Mouse (Mus musculus) G1E-ER4 (cell line): ENCODE measurements around the gene Coro2b. TPM values are rescaled to one million over a fixed set of nuclear protein-coding genes. Genes with fewer than 3 reads are reported as not detected.

Source experiments
- GATA1 ChIP-seq: IDR thresholded peaks from one replicate; pipeline ENCODE4 v1.8.0; 2012; ENCODE audit warnings: low read length, inconsistent platforms
- polyA plus RNA-seq: library from polyadenylated mRNA; stranded (reverse); fragments of >175 nt; gene quantifications from 2 replicates; pipeline ENCODE4 v1.2.3, GENCODE M21; 2012

Gene Coro2b
- polyA plus RNA-seq, 1 experiment = not detected

- no peak for TF ChIP-seq GATA1
These were observed 10.6 kb upstream of the Coro2b start for GRCm38 (mm10) chr9:62547476-62547875.

DNA sequence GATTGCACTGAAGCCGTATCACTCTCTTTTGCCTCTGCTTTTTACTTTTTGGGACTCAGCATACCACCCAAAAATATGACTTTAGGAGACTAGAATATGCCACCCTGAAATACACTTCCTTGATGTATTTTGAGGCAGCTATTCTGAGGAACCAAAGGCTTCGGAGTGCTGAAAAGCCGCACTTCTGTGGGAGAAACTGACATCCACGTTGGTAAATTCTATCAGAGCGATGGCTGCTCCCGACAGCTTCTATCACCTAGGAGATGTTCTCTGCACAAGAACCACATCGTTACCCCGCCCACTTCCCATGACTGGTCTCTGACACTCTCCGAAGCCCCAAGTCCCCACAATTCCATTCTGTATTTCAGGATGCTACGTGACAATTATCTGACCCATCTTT, 8.0 kb upstream of the Coro2b start:
- TF ChIP-seq GATA1 = no peak

DNA sequence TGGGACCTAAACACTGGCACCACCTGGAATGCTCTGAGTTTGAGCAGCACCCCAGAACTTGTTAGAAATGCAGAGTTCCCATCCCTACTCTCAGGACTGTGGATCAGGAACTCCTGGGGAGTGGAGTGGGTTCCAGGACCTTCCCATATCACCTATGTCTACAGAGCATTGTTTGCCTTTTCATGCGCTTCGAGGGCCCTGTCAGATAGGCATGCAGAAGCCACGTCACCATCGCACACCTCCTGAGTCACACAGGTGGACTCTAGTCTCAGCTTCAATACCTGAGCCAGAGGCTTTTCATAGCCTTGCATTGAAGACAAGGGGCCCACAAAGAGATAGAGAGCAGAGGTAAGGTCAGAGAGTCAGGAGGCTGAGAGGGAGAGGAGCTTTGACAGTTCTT, 7.0 kb upstream of the Coro2b start:
- no peak for TF ChIP-seq GATA1

DNA sequence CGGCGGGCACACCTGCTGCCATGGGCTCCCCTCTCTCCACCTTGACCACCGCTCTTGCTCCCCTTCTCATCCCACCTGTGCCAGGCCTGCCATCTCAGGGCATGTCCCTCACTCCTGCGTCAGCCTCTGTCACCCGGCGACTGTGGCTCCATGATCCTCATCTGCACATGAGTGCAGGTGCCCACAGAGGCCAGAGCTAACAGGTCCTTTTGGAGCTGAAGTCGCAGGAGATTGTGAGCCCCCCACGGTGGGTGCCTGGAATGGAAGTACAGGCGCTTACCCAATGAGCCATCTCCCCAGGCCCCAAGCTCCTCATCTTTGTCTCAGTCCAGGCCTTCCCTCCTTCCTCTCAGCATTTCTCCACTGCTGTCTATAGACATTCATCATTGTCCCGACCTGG, 4.8 kb upstream of the Coro2b start:
- TF ChIP-seq GATA1 = no peak

- TF ChIP-seq GATA1 = no peak
These were observed 4.3 kb upstream of the Coro2b start for GRCm38 (mm10) chr9:62541182-62541581.

DNA sequence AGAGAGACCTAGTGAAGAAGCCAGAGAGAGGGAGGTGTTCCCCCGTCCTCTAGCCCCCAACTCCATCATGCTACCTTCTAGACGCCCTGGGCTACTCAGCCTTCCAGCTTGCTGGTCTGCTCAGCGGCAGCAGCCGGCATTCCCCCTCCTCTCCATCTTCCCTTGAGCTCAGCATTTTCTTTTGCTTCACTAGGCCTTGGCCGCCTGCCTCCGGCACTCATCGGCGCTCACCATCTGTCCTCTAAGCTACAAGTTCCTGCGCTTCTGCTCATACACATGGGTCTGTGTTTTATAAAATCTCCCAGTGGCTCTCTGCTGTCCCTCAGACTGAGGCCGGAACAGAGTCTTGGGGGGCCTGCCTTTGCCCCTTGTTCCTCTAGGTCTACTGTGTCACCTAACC, 3.9 kb upstream of the Coro2b start:
- TF ChIP-seq GATA1 = no peak

DNA sequence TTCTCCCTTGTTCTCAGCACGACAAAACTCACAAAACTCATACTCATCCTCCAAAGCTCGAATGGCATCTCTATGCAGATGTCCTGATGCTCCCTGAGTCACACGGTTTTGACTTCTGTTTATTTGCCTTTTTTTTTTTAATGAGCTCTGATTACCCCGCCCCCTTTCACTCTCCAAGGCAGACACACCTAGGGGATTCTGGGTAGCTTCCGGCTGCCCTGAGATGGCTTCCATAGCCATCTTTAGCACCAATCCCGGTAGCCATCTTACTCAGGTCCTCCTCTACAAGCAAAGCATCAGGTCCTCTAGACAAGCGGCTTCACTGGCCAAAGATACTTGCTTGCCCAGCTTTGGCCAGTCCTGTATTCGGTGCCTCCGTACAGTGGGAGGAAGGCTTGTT, 3.3 kb upstream of the Coro2b start:
- TF ChIP-seq GATA1 = no peak

DNA sequence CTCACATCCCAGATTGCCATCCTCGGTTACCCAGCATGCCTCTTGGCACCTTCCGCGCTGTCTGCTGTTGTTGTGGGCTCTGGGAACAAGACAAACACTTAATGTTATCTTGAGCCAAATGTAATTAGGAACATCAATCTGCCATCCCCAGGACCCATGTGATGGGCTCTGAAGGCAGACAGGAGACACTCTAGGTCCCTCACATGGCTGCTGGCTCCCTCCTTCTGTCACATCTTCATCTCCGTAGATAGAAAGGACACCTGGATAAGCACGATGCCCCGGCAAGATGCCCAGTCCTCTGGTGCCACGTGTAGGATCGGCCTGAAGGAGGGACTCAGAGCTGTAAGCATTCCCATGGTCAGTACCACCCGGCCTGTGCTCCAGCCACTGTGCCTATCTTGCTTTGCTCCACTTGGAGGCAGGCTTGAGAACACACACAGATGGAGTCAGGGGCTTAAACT, 2.4 kb upstream of the Coro2b start:
- no peak for TF ChIP-seq GATA1

GRCm38 (mm10) chr9:62537941-62538340, 1.1 kb upstream of the Coro2b start:
- TF ChIP-seq GATA1 = no peak

- TF ChIP-seq GATA1 = no peak
These were observed 657 bp downstream of the Coro2b start for GRCm38 (mm10) chr9:62536119-62536654.

DNA sequence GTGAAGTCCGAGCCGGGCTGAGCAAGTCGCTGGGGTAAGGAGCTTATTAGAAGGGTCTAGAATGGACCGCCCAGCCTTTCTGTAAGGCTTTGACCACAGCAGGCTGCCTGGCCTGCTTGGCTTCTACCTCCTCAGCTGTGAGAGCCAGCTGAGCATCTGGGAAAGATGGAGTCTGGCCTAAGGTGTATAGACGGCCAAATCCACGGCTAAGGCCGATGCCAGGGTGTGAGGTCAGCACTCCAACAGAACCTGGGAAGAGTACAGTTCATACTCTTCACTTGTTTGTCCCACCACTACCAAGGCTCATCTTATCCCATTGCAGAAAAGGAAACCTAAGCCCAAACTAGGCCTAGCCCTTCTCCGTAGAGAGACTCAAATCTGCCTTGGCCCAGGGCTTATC, 1.3 kb downstream of the Coro2b start:
- no peak for TF ChIP-seq GATA1

DNA sequence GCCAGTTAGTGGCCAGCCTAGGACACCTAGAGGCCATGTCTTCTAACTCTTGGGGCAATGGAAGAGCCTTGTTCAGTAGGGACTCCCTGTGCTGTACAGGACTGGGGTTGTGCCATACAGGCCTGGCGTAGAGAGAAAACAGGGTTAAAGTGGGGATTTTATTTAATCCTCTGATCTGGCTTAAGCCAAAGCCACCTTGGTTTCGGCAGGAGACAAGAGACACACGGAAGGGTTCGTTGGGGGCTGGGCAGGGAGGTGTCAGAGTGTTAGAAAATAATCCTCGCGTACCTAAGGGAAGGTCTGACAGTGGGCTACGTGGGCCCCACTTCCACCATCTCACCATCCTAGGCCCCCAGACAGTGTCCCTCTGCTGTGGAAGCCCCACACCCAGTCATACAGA, 2.2 kb downstream of the Coro2b start:
- no peak for TF ChIP-seq GATA1

GRCm38 (mm10) chr9:62534158-62534557, 2.7 kb downstream of the Coro2b start:
- no peak for TF ChIP-seq GATA1

DNA sequence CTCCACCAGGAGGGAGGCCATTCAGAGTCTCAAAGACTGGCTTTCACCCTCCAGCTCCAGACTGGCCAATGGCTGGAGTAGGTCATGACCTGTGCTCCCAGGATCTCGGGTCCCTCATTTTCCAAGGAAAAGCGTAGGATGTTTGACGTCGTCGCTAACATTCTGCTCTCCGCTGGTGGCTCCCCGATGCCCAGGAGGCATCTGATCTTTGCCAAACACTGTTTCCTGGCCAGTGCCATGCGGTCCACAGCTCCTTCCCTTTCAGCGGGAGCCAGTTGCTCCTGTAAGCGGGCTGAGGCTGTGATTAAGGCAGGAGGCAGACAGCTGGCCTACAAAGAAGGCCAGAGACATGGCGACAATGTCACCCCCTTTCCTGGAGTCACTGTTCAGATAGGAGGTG, 4.0 kb downstream of the Coro2b start:
- TF ChIP-seq GATA1 = no peak

GRCm38 (mm10) chr9:62531459-62532275, 5.2 kb downstream of the Coro2b start:
- no peak for TF ChIP-seq GATA1

GRCm38 (mm10) chr9:62528527-62528926, 8.3 kb downstream of the Coro2b start:
- TF ChIP-seq GATA1 = no peak

DNA sequence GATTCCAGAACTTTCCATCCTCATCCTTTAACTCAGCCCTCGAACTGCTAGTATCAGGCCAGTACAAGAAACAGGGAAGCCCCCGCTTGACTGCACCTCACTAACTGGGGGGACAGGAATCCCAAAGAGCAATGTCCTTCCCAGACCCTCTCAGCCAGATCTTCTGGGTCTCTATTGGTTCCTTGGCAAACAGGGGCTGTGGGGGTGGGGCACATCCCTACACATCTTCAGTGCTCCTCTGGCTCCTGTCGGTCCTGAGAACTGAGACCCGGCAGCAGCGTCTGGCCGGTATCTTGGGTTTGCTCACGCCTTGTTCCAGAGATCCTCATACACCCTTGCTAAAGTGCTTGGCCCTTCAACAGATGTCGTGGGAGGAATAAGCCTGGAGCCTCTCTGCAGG, 10.0 kb downstream of the Coro2b start:
- no peak for TF ChIP-seq GATA1
